Mouse (Mus musculus): Measurements from ENCODE around the gene Moxd1.
"Not testable (repeated sequence)": the region's sequence is repeated elsewhere in the genome, so short reads cannot be mapped to it uniquely, and the experiment has no call there.

Gene Moxd1

GRCm38 (mm10) chr10:24258885-24259284, 35.6 kb downstream of the Moxd1 start:
- in situ Hi-C loops (cut with MboI; ENCODE audit: low pct_unique_long_range_greater_than_20kb in 1 of 2, low sequenced_read_pairs in 2 of 2, unreplicated experiment in 1 of 2): no loop called here

GRCm38 (mm10) chr10:24259794-24260590, 36.7 kb downstream of the Moxd1 start:
- in situ Hi-C loops (cut with MboI; ENCODE audit: low pct_unique_long_range_greater_than_20kb in 1 of 2, low sequenced_read_pairs in 2 of 2, unreplicated experiment in 1 of 2): no loop called here

GRCm38 (mm10) chr10:24267520-24267919, 44.2 kb downstream of the Moxd1 start:
- in situ Hi-C loops (cut with MboI; ENCODE audit: low pct_unique_long_range_greater_than_20kb in 1 of 2, low sequenced_read_pairs in 2 of 2, unreplicated experiment in 1 of 2): no loop called here

GRCm38 (mm10) chr10:24271077-24271637, 47.8 kb downstream of the Moxd1 start:
- in situ Hi-C loops (cut with MboI; ENCODE audit: low pct_unique_long_range_greater_than_20kb in 1 of 2, low sequenced_read_pairs in 2 of 2, unreplicated experiment in 1 of 2): no loop called here

GRCm38 (mm10) chr10:24276211-24276610, 52.9 kb downstream of the Moxd1 start:
- in situ Hi-C loops (cut with MboI; ENCODE audit: low pct_unique_long_range_greater_than_20kb in 1 of 2, low sequenced_read_pairs in 2 of 2, unreplicated experiment in 1 of 2): loop anchor here in 1 of 2 experiments (25.0 kb wide), 1 partner anchor 89 kb away; no protein-coding TSS in a partner anchor

- in situ Hi-C loops (cut with MboI; ENCODE audit: low pct_unique_long_range_greater_than_20kb in 1 of 2, low sequenced_read_pairs in 2 of 2, unreplicated experiment in 1 of 2): loop anchor here in 1 of 2 experiments (25.0 kb wide), 1 partner anchor 95 kb away; no protein-coding TSS in a partner anchor
Observed at GRCm38 (mm10) chr10:24282650-24283049, 59.3 kb downstream of the Moxd1 start.

- in situ Hi-C loops (cut with MboI; ENCODE audit: low pct_unique_long_range_greater_than_20kb in 1 of 2, low sequenced_read_pairs in 2 of 2, unreplicated experiment in 1 of 2): loop anchor here (10.0 to 25.0 kb wide), 2 partner anchors 97 to 104 kb away; no protein-coding TSS in a partner anchor
Observed at GRCm38 (mm10) chr10:24291611-24292010, 68.3 kb downstream of the Moxd1 start.

- in situ Hi-C loops (cut with MboI; ENCODE audit: low pct_unique_long_range_greater_than_20kb in 1 of 2, low sequenced_read_pairs in 2 of 2, unreplicated experiment in 1 of 2): loop anchor here (10.0 to 25.0 kb wide), 2 partner anchors 98 to 105 kb away; no protein-coding TSS in a partner anchor
Observed at GRCm38 (mm10) chr10:24292671-24293070, 69.4 kb downstream of the Moxd1 start.

GRCm38 (mm10) chr10:24296608-24297007, 73.3 kb downstream of the Moxd1 start:
- in situ Hi-C loops (cut with MboI; ENCODE audit: low pct_unique_long_range_greater_than_20kb in 1 of 2, low sequenced_read_pairs in 2 of 2, unreplicated experiment in 1 of 2): loop anchor here (10.0 to 25.0 kb wide), 2 partner anchors 102 to 109 kb away; no protein-coding TSS in a partner anchor

- in situ Hi-C loops (cut with MboI; ENCODE audit: low pct_unique_long_range_greater_than_20kb in 1 of 2, low sequenced_read_pairs in 2 of 2, unreplicated experiment in 1 of 2): loop anchor here (10.0 to 25.0 kb wide), 2 partner anchors 103 to 110 kb away; no protein-coding TSS in a partner anchor
Observed at GRCm38 (mm10) chr10:24297792-24298191, 74.5 kb downstream of the Moxd1 start.

GRCm38 (mm10) chr10:24298260-24299244, 75.2 kb downstream of the Moxd1 start:
- in situ Hi-C loops (cut with MboI; ENCODE audit: low pct_unique_long_range_greater_than_20kb in 1 of 2, low sequenced_read_pairs in 2 of 2, unreplicated experiment in 1 of 2): loop anchor here (10.0 to 25.0 kb wide), 2 partner anchors 104 to 111 kb away; no protein-coding TSS in a partner anchor

GRCm38 (mm10) chr10:24312191-24312611, 88.9 kb downstream of the Moxd1 start:
- in situ Hi-C loops (cut with MboI; ENCODE audit: low pct_unique_long_range_greater_than_20kb in 1 of 2, low sequenced_read_pairs in 2 of 2, unreplicated experiment in 1 of 2): loop anchor here (25.0 kb wide), 2 partner anchors 325 to 500 kb away; partner anchors contain the start of genes Taar6 (in 2 of the 2), Taar7a (in 2 of the 2) and Taar7b (in 2 of the 2)

- in situ Hi-C loops (cut with MboI; ENCODE audit: low pct_unique_long_range_greater_than_20kb in 1 of 2, low sequenced_read_pairs in 2 of 2, unreplicated experiment in 1 of 2): loop anchor here (25.0 kb wide), 2 partner anchors 330 to 505 kb away; partner anchors contain the start of genes Taar6 (in 2 of the 2), Taar7a (in 2 of the 2) and Taar7b (in 2 of the 2)
Observed at GRCm38 (mm10) chr10:24317126-24317836, 94.0 kb downstream of the Moxd1 start.

GRCm38 (mm10) chr10:24320326-24320725, 97.0 kb downstream of the Moxd1 start:
- in situ Hi-C loops (cut with MboI; ENCODE audit: low pct_unique_long_range_greater_than_20kb in 1 of 2, low sequenced_read_pairs in 2 of 2, unreplicated experiment in 1 of 2): loop anchor here (25.0 kb wide), 2 partner anchors 333 to 508 kb away; partner anchors contain the start of genes Taar6 (in 2 of the 2), Taar7a (in 2 of the 2) and Taar7b (in 2 of the 2)

- in situ Hi-C loops (cut with MboI; ENCODE audit: low pct_unique_long_range_greater_than_20kb in 1 of 2, low sequenced_read_pairs in 2 of 2, unreplicated experiment in 1 of 2): loop anchor here (25.0 kb wide), 2 partner anchors 336 to 511 kb away; partner anchors contain the start of genes Taar6 (in 2 of the 2), Taar7a (in 2 of the 2) and Taar7b (in 2 of the 2)
Observed at GRCm38 (mm10) chr10:24323066-24323465, 99.7 kb downstream of the Moxd1 start.

GRCm38 (mm10) chr10:24327265-24327664, 103.9 kb downstream of the Moxd1 start:
- in situ Hi-C loops (cut with MboI; ENCODE audit: low pct_unique_long_range_greater_than_20kb in 1 of 2, low sequenced_read_pairs in 2 of 2, unreplicated experiment in 1 of 2): not testable (repeated sequence)

GRCm38 (mm10) chr10:24332799-24333198, 109.5 kb downstream of the Moxd1 start:
- in situ Hi-C loops (cut with MboI; ENCODE audit: low pct_unique_long_range_greater_than_20kb in 1 of 2, low sequenced_read_pairs in 2 of 2, unreplicated experiment in 1 of 2): loop anchor here in 1 of 2 experiments (10.0 kb wide), 1 partner anchor 292 kb away; no protein-coding TSS in a partner anchor
